Mouse (Mus musculus): ENCODE data around the gene Vmn2r12. TPM values are rescaled to one million over a fixed set of nuclear protein-coding genes. Genes with fewer than 3 reads are reported as not detected.

The Vmn2r12 gene
- not detected in 2 replicates for polyA plus RNA-seq (2012; rRNA removed)

DNA sequence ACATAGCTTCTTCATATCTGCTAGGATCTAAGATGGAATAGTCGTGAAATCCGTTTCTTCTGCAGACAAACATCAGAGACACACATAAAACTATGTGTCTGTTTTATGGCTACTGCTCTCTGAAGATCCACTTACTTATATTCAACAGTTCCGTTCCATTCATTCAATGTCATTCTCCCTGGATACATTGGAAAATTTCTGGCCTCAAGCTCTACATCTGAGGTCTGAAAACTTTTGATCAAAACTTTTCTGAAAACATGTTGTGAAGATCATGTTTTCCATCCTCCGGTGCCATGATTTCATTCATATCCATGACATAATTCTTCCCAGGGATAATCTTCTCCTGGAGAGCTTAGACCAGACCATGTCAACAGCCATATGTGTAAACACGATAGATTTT, at the start of gene Vmn2r12:
Gene Vmn2r12 (minus strand): TSS at position 101 of the 400 bp plus-strand sequence.

DNA sequence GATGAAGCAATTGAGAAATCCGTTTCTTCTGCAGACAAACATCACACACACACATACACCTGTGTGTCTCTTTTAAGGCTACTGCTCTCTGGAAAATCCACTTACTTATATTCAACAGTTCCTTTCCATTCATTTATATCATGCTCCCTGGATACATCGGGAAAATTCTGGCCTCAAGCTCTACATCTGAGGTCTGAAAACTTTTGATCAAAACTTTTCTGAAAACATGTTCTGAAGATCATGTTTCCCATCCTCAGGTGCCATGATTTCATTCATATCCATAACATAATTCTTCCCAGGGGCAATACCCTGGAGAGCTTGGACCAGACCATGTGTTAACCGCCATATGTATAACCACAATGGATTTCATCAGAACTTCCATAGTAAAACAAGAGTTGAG, 38.3 kb downstream of the Vmn2r12 start, which contains the start of gene Vmn2r11:
Gene Vmn2r11 (minus strand): TSS at position 101 of the 400 bp plus-strand sequence.

Other genes with a start within 250 kb of the Vmn2r12 start
- gene Vmn2r9, start 245.3 kb downstream of the Vmn2r12 start, polyA plus RNA-seq (2012; rRNA removed), result not detected in 2 replicates
- gene Vmn2r10, start 91.4 kb downstream of the Vmn2r12 start, polyA plus RNA-seq (2012; rRNA removed), result not detected in 2 replicates
- gene Vmn2r11, start 38.4 kb downstream of the Vmn2r12 start, polyA plus RNA-seq (2012; rRNA removed), result not detected in 2 replicates
- gene Vmn2r13, start 94.2 kb upstream of the Vmn2r12 start, polyA plus RNA-seq (2012; rRNA removed), result not detected in 2 replicates
- not detected in 2 replicates for gene Vmn2r14, start 126.8 kb upstream of the Vmn2r12 start, polyA plus RNA-seq (2012; rRNA removed)
- not detected in 2 replicates for gene Vmn2r15, start 199.7 kb upstream of the Vmn2r12 start, polyA plus RNA-seq (2012; rRNA removed)
- gene Vmn2r16, start 232.2 kb upstream of the Vmn2r12 start, polyA plus RNA-seq (2012; rRNA removed), result not detected in 2 replicates

Data from central nervous system, embryonic 11.5 days (tissue).